8 mouse cellular contexts compared by ENCODE assay signal in the genomic region with DNA sequence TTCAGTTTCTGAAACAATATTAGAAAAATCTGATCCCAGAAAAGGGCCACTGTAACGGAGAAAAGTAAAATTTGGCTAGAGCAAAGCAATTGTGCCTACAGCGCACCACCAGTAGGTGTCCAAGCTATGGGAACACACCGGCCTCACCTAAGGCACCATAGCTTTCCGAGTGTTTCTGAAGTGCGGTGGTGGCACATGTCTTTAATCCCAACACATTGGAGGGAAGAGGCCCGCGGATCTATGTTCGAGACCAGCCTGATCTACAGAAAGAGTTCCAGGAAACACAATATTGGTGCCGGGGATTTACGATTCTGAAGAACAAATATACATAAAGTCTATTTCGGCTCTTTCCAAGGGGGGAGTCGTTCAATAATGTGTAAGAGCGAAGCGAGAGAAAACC. TPM values are rescaled to one million over a fixed set of nuclear protein-coding genes. Genes with fewer than 3 reads are reported as not detected.
DNase-seq lines count a peak whose midpoint lies in the region; ATAC-seq and TF ChIP-seq lines count a peak whose summit lies in the region.

No protein-coding gene starts in this region.

- ATAC-seq in lung, postnatal 0 days = peak; percentile 72

- no peak; the same call in 1 of the 2 replicates for TF ChIP-seq RAD21 in MEL (IDR thresholded peaks at IDR 0.05; ENCODE audit: low read depth, low read length)

- peaks cover 15% of the 10 kb centered on the region for H3K79me2 ChIP-seq in MEL (ENCODE audit: control insufficient read depth, insufficient read depth, low read length, poor library complexity)

- H3K27ac ChIP-seq in MEL (ENCODE audit: control insufficient read depth, low read depth, low read length) = peak overlapping the region; percentile 100
- peak overlapping the region; percentile 84 for H3K27ac ChIP-seq in embryonic fibroblast, embryonic 13.5 days (ENCODE audit: insufficient read depth, low read length)
- H3K27ac ChIP-seq in lung, postnatal 0 days (ENCODE audit: low read length) = peak overlapping the region; percentile 97

- no peaks in the 10 kb centered on the region for H3K9me3 ChIP-seq in MEL (replicated peaks; ENCODE audit: insufficient read depth, low read length)
- H3K9me3 ChIP-seq in lung, postnatal 0 days (ENCODE audit: low read length) = no peaks in the 10 kb centered on the region

- peaks cover 0 to 10% of the 10 kb centered on the region in 2 experiments; a peak in 2 of 4 replicates for H3K4me1 ChIP-seq in MEL (ENCODE audit: control insufficient read depth in 1 of 2, insufficient read depth in 2 of 2, low read length in 2 of 2)
- 0 out of 2 replicates have a peak, but pooled peaks cover 2% of the 10 kb centered on the region for H3K4me1 ChIP-seq in embryonic fibroblast, embryonic 13.5 days (ENCODE audit: control insufficient read depth, insufficient read depth, low read length)
- H3K4me1 ChIP-seq in lung, postnatal 0 days (ENCODE audit: insufficient read depth, low read depth, low read length) = no peaks in the 10 kb centered on the region

- H3K9ac ChIP-seq in MEL (ENCODE audit: control insufficient read depth, low read depth, low read length, poor library complexity, severe bottlenecking) = peak overlapping the region; percentile 99
- peak overlapping the region; percentile 94 for H3K9ac ChIP-seq in lung, postnatal 0 days (replicated peaks; ENCODE audit: low read depth)

- H3K4me2 ChIP-seq in lung, postnatal 0 days (replicated peaks; ENCODE audit: low read depth, low read length) = peak overlapping the region; percentile 91

- peak overlapping the region; percentile 66 to 99 for H3K4me3 ChIP-seq in MEL (ENCODE audit: control insufficient read depth in 1 of 2, insufficient read depth in 1 of 2, low read depth in 2 of 2, low read length in 2 of 2)
- H3K4me3 ChIP-seq in embryonic fibroblast, embryonic 13.5 days (ENCODE audit: insufficient read depth, low read length) = peak overlapping the region; percentile 56
- H3K4me3 ChIP-seq in lung, postnatal 0 days (ENCODE audit: low read depth, low read length) = peak overlapping the region; percentile 81

- H3K36me3 ChIP-seq in MEL (ENCODE audit: control insufficient read depth in 1 of 2, insufficient read depth in 2 of 2, low read length in 2 of 2) = peaks cover 0 to 15% of the 10 kb centered on the region in 2 experiments; a peak in 2 of 4 replicates
- H3K36me3 ChIP-seq in lung, postnatal 0 days (ENCODE audit: insufficient read depth, low read length) = peaks cover 3% of the 10 kb centered on the region; the same call in 1 of the 2 replicates

- TF ChIP-seq CTCF in MEL (IDR thresholded peaks at IDR 0.05 in 2 of 3, conservative IDR thresholded peaks at IDR 0.05 in 1 of 3; ENCODE audit: control insufficient read depth in 1 of 3, insufficient read depth in 1 of 3, low read depth in 2 of 3, low read length in 3 of 3, poor library complexity in 1 of 3, severe bottlenecking in 1 of 3) = peak; percentile 40 to 62 (median 61)
- TF ChIP-seq CTCF in embryonic fibroblast, embryonic 13.5 days (IDR thresholded peaks at IDR 0.05; ENCODE audit: borderline replicate concordance, insufficient read depth, low read length) = peak; percentile 49; the same call in 1 of the 2 replicates
- peak; percentile 75 for TF ChIP-seq CTCF in lung, postnatal 0 days (IDR thresholded peaks at IDR 0.05)

- peak; percentile 86 for DNase-seq in MEL (ENCODE audit: low read depth, low spot score)
- peak; percentile 70 for DNase-seq in brain, adult 2 months (ENCODE audit: low read depth, low spot score)
- DNase-seq in heart, postnatal 10 days = peak; percentile 63 to 70
- DNase-seq in layer of hippocampus, adult 8-10 months (ENCODE audit: low spot score in 2 of 2) = peak; percentile 39 to 42
- peak; percentile 90 for DNase-seq in lung, postnatal 0 days (ENCODE audit: low spot score)
- DNase-seq in ovary, adult 18-20 months (ENCODE audit: low spot score) = peak; percentile 20
- peak; percentile 70 for DNase-seq in thymus, postnatal 4 days

- 0 out of 4 replicates have a peak, but pooled peaks of 1 of the 2 experiments have one; percentile 37 for TF ChIP-seq POLR2A in MEL (IDR thresholded peaks at IDR 0.05; ENCODE audit: control insufficient read depth in 1 of 2, insufficient read depth in 1 of 2, low read depth in 1 of 2, low read length in 2 of 2, poor library complexity in 1 of 2)
- no peak for TF ChIP-seq POLR2A in embryonic fibroblast, embryonic 13.5 days (IDR thresholded peaks at IDR 0.05; ENCODE audit: low read depth, low read length)

- WGBS in lung, postnatal 0 days = 1% methylated on average over 14 of the region's 14 CpGs

- TF ChIP-seq EP300 in MEL (IDR thresholded peaks at IDR 0.05; ENCODE audit: low read depth in 1 of 2, low read length in 2 of 2) = no peak
- TF ChIP-seq EP300 in lung, postnatal 0 days (IDR thresholded peaks at IDR 0.05) = no peak

- no peaks in the 10 kb centered on the region for H3K27me3 ChIP-seq in MEL (ENCODE audit: control insufficient read depth in 1 of 2, insufficient read depth in 2 of 2, low read length in 2 of 2)
- no peaks in the 10 kb centered on the region for H3K27me3 ChIP-seq in lung, postnatal 0 days (replicated peaks; ENCODE audit: insufficient read depth, low read length)

- intact Hi-C loops in heart, postnatal 10 days (cut with DNase I) = loop anchor here (5.0 kb wide), 1 partner anchor 245 kb away; a partner anchor contains a TSS

TF ChIP-seq in MEL, 35 proteins besides CTCF, POLR2A, EP300 and RAD21:
- TF ChIP-seq MXI1 (IDR thresholded peaks at IDR 0.05; ENCODE audit: low read depth, low read length) (peak; percentile 89), USF1 (IDR thresholded peaks at IDR 0.05; ENCODE audit: low read depth, low read length) (0 out of 2 replicates have a peak, but pooled peaks have one; percentile 22), ZC3H11A (IDR thresholded peaks at IDR 0.05; ENCODE audit: low read depth, low read length) (peak; percentile 22; the same call in 1 of the 2 replicates), MYC (IDR thresholded peaks at IDR 0.05; ENCODE audit: low read depth, low read length) (peak; percentile 71; the same call in 1 of the 2 replicates), GABPA (IDR thresholded peaks at IDR 0.05; ENCODE audit: low read depth, low read length) (no peak), TCF12 (IDR thresholded peaks at IDR 0.05; ENCODE audit: low read depth, low read length) (0 out of 2 replicates have a peak, but pooled peaks have one; percentile 9), TBP (IDR thresholded peaks at IDR 0.05; ENCODE audit: low read depth, low read length) (peak; percentile 89), HCFC1 (IDR thresholded peaks at IDR 0.05; ENCODE audit: low read depth, low read length) (no peak), POLR2AphosphoS2 (IDR thresholded peaks at IDR 0.05; ENCODE audit: low read length) (no peak), SIN3A (IDR thresholded peaks at IDR 0.05; ENCODE audit: low read length) (no peak), CHD1 (IDR thresholded peaks at IDR 0.05; ENCODE audit: low read depth, low read length) (0 out of 2 replicates have a peak, but pooled peaks have one; percentile 30), SMC3 (IDR thresholded peaks at IDR 0.05; ENCODE audit: low read depth, low read length) (peak; percentile 51), TAL1 (IDR thresholded peaks at IDR 0.05; ENCODE audit: low read length) (no peak), USF2 (IDR thresholded peaks at IDR 0.05; ENCODE audit: borderline replicate concordance in 1 of 2, insufficient read depth in 1 of 2, low read depth in 1 of 2, low read length in 2 of 2) (no peak), RCOR1 (IDR thresholded peaks at IDR 0.05; ENCODE audit: low read depth, low read length) (no peak)

RNA-seq across cellular contexts. Expression of a gene that starts 0.5 kb away (rescaled TPM):
- 10.9 and 11.6 TPM in 2 replicates for total RNA-seq in MEL (2012; rRNA removed)
- polyA plus RNA-seq in MEL (2012; ENCODE audit: insufficient read depth in 1 of 2, insufficient read length in 2 of 2, low read depth in 1 of 2, low replicate concordance in 2 of 2, missing spikeins in 1 of 2) = 10 to 100 TPM in 1 of 2 experiments, not detected in 1; 18.5 TPM
- 9.6 and 9.7 TPM in 2 replicates for polyA plus RNA-seq in embryonic fibroblast, embryonic 13.5 days (2011; ENCODE audit: insufficient read length, low read depth, missing spikeins)
- 10 to 100 TPM; 10.5 to 11.4 TPM for total RNA-seq in heart, postnatal 10 days (2021)
- 10 to 100 TPM; 18.4 to 24.0 (median 19.7) TPM for total RNA-seq in layer of hippocampus, adult 8-10 months (2022)
- polyA plus RNA-seq in lung, postnatal 0 days (2015; fragmentation: Nextera tagmentation; extraction: Ambion mirVana) = 23.3 and 23.5 TPM in 2 replicates

RNA-seq across cellular contexts. Expression of a gene that starts 11.3 kb away (rescaled TPM):
- total RNA-seq in MEL (2012; rRNA removed) = 0.77 and 0.88 TPM in 2 replicates
- under 1 TPM in 1 of 2 experiments, not detected in 1; 0.29 TPM for polyA plus RNA-seq in MEL (2012; ENCODE audit: insufficient read depth in 1 of 2, insufficient read length in 2 of 2, low read depth in 1 of 2, low replicate concordance in 2 of 2, missing spikeins in 1 of 2)
- not detected in 2 replicates for polyA plus RNA-seq in embryonic fibroblast, embryonic 13.5 days (2011; ENCODE audit: insufficient read length, low read depth, missing spikeins)
- total RNA-seq in heart, postnatal 10 days (2021) = under 1 TPM in 1 of 2 experiments, not detected in 1; 0.93 TPM
- total RNA-seq in layer of hippocampus, adult 8-10 months (2022) = 1 to 10 TPM in 2 of 4 experiments, not detected in 2; 1.1 to 1.9 TPM
- polyA plus RNA-seq in lung, postnatal 0 days (2015; fragmentation: Nextera tagmentation; extraction: Ambion mirVana) = not detected in 2 replicates

RNA-seq across cellular contexts. Expression of a gene that starts 33.7 kb away (rescaled TPM):
- 20.5 and 21.5 TPM in 2 replicates for total RNA-seq in MEL (2012; rRNA removed)
- polyA plus RNA-seq in MEL (2012; ENCODE audit: insufficient read depth in 1 of 2, insufficient read length in 2 of 2, low read depth in 1 of 2, low replicate concordance in 2 of 2, missing spikeins in 1 of 2) = 10 to 100 TPM in 1 of 2 experiments, not detected in 1; 25.3 TPM
- polyA plus RNA-seq in embryonic fibroblast, embryonic 13.5 days (2011; ENCODE audit: insufficient read length, low read depth, missing spikeins) = 92.6 and 133 TPM in 2 replicates
- 10 to 100 TPM; 43.1 to 54.0 TPM for total RNA-seq in heart, postnatal 10 days (2021)
- total RNA-seq in layer of hippocampus, adult 8-10 months (2022) = 100 to 1,000 TPM; 105 to 159 (median 144) TPM
- 59.1 and 66.3 TPM in 2 replicates for polyA plus RNA-seq in lung, postnatal 0 days (2015; fragmentation: Nextera tagmentation; extraction: Ambion mirVana)

RNA-seq across cellular contexts. Expression of a gene that starts 40.8 kb away (rescaled TPM):
- 16.0 and 18.3 TPM in 2 replicates for total RNA-seq in MEL (2012; rRNA removed)
- polyA plus RNA-seq in MEL (2012; ENCODE audit: insufficient read depth in 1 of 2, insufficient read length in 2 of 2, low read depth in 1 of 2, low replicate concordance in 2 of 2, missing spikeins in 1 of 2) = 10 to 100 TPM in 1 of 2 experiments, not detected in 1; 28.1 TPM
- 117 and 140 TPM in 2 replicates for polyA plus RNA-seq in embryonic fibroblast, embryonic 13.5 days (2011; ENCODE audit: insufficient read length, low read depth, missing spikeins)
- 10 to 100 TPM; 62.8 to 70.7 TPM for total RNA-seq in heart, postnatal 10 days (2021)
- 100 to 1,000 TPM; 115 to 135 (median 124) TPM for total RNA-seq in layer of hippocampus, adult 8-10 months (2022)
- polyA plus RNA-seq in lung, postnatal 0 days (2015; fragmentation: Nextera tagmentation; extraction: Ambion mirVana) = 54.2 and 58.6 TPM in 2 replicates

Comparison
In these comparisons a context has a peak if more than half of its experiments do, and no peak if none do; other contexts are left out.
1. Peak in every context shown above with its lines: DNase-seq, ATAC-seq, H3K4me3 ChIP-seq and H3K27ac ChIP-seq.
2. DNase-seq: peak in every context shown above with its lines; median percentile 90 in lung, postnatal 0 days; 86 in MEL; 70 in brain, adult 2 months; 70 in thymus, postnatal 4 days; 66 in heart, postnatal 10 days; 40 in layer of hippocampus, adult 8-10 months; 20 in ovary, adult 18-20 months.